Mouse (Mus musculus) E14TG2a.4 (cell line): ENCODE measurements around the gene Rad54l.

Experiments
- CTCF ChIP-seq: conservative IDR thresholded peaks from 2 replicates; pipeline ENCODE4 v1.5.1; 2014; ENCODE audit warnings: low read length
- NANOG ChIP-seq: IDR thresholded peaks from 2 replicates; pipeline ENCODE4 v1.6.1; 2014; ENCODE audit warnings: borderline replicate concordance, low read length, mixed read lengths
- POU5F1 ChIP-seq: IDR thresholded peaks from 2 replicates; pipeline ENCODE4 v1.6.1; 2014; ENCODE audit warnings: low read length, borderline replicate concordance

DNA sequence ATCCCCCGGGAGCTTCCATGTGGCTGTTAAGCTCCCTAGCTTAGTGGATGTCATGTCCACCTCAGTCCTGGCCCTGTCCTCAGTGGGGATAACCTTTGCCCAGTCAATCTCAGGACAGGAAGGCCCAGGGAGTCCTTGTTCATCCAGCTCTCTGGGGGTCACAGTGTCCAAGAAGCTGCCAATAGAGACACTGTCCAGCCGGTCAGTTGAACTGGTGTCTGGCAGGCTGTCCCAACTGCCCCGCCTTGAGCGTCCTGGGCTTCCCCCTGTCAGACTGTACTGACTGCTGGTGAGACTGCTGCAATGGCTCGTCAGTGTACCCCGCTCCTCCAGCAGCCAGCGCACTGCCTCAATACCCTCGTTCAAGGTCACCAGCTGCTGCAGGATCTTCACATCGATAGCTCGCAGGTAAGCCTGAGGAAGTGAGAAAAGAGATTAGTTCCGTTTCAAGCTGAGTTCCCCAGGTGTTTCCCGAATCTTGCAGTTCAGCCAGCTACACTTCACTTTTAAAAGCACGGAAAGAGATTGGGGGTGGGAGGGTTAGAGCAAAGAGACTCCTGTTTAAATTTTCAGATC, 14.0 kb upstream of the Rad54l start:
- no peak for TF ChIP-seq CTCF
- no peak for TF ChIP-seq NANOG
- TF ChIP-seq POU5F1, result no peak
